Mouse (Mus musculus): Measurements from ENCODE around the gene Olfr618. TPM values are rescaled to one million over a fixed set of nuclear protein-coding genes. Genes with fewer than 3 reads are reported as not detected.

Olfr618 gene
- polyA plus RNA-seq, 1 experiment from 2014 or later, result not detected

GRCm38 (mm10) chr7:103636795-103637194 is 46.9 kb downstream of the Olfr618 start:
- Histone ChIP-seq H3K27ac (ENCODE audit: low read depth, low read length) (no peak overlapping the region), H3K4me1 (ENCODE audit: control insufficient read depth, insufficient read depth, low read length) (no peaks in the 10 kb centered on the region), H3K4me2 (ENCODE audit: low read length) (no peak overlapping the region), H3K9me3 (replicated peaks; ENCODE audit: control insufficient read depth, low read length) (no peaks in the 10 kb centered on the region), H3K36me3 (ENCODE audit: control insufficient read depth, insufficient read depth, low read length) (no peaks in the 10 kb centered on the region), H3K4me3 (ENCODE audit: low read depth, low read length) (no peak overlapping the region), H3K9ac (ENCODE audit: low read length) (no peak overlapping the region), H3K27me3 (replicated peaks; ENCODE audit: control insufficient read depth, insufficient read depth, low read length) (no peaks in the 10 kb centered on the region)
- no peak for DNase-seq (ENCODE audit: low spot score)
- ATAC-seq, result no peak

DNA sequence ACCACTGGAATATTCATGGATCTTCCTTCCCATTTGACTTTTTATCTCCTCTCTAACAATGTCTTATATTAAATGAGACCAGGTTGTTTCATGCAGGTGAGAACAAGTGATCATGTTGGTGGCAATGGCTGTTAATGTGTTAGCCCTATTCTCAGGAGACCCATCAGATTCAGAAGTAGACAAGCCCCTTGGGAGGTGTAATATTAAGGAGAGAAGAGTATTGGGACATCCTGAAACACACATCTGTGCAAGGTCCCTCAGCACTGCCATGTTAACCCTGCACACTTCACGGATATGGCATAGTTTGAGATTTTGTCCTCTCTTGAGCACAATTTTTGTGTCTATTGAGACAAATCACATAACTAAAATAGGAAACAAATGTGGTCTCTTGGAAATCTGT is 52.7 kb downstream of the Olfr618 start, which contains the start of gene Olfr622:
TSS of gene Olfr622 (minus strand) at position 101 of the 400 bp plus-strand sequence.
- no peaks in the 10 kb centered on the region for H3K4me1 ChIP-seq (ENCODE audit: control insufficient read depth, insufficient read depth, low read length)
- no peaks in the 10 kb centered on the region for H3K27me3 ChIP-seq (replicated peaks; ENCODE audit: control insufficient read depth, insufficient read depth, low read length)
- no peak within 1 kb of the TSS for H3K9ac ChIP-seq (ENCODE audit: low read length)
- ATAC-seq (no peak), DNase-seq (ENCODE audit: low spot score) (no peak)
- H3K36me3 ChIP-seq (ENCODE audit: control insufficient read depth, insufficient read depth, low read length), result no peaks in the 10 kb centered on the region
- 68% methylated on average over 1 of the region's 1 CpGs for WGBS
- H3K4me3 ChIP-seq (ENCODE audit: low read depth, low read length), result no peak within 1 kb of the TSS
- no peak within 1 kb of the TSS for H3K4me2 ChIP-seq (ENCODE audit: low read length)
- H3K27ac ChIP-seq (ENCODE audit: low read depth, low read length), result no peak within 1 kb of the TSS
- no peaks in the 10 kb centered on the region for H3K9me3 ChIP-seq (replicated peaks; ENCODE audit: control insufficient read depth, low read length)

GRCm38 (mm10) chr7:103644070-103644469 is 54.2 kb downstream of the Olfr618 start:
- Histone ChIP-seq H3K9me3 (replicated peaks; ENCODE audit: control insufficient read depth, low read length) (no peaks in the 10 kb centered on the region), H3K27me3 (replicated peaks; ENCODE audit: control insufficient read depth, insufficient read depth, low read length) (no peaks in the 10 kb centered on the region), H3K4me2 (ENCODE audit: low read length) (no peak overlapping the region), H3K27ac (ENCODE audit: low read depth, low read length) (no peak overlapping the region), H3K4me1 (ENCODE audit: control insufficient read depth, insufficient read depth, low read length) (no peaks in the 10 kb centered on the region), H3K9ac (ENCODE audit: low read length) (no peak overlapping the region), H3K36me3 (ENCODE audit: control insufficient read depth, insufficient read depth, low read length) (no peaks in the 10 kb centered on the region), H3K4me3 (ENCODE audit: low read depth, low read length) (no peak overlapping the region)
- no peak for DNase-seq (ENCODE audit: low spot score)
- WGBS, result 87% methylated on average over 4 of the region's 4 CpGs
- no peak for ATAC-seq

Small RNAs within 50 kb of the gene (microRNA-seq; reads per million reads assigned to microRNA genes)
- not detected for gene Gm26506

Other genes starting within 250 kb of the Olfr618 start
- gene Olfr600, start 240.4 kb upstream of the Olfr618 start, polyA plus RNA-seq (2014; fragmentation: Nextera tagmentation; extraction: Ambion mirVana), result not detected in 2 replicates
- gene Olfr601, start 227.4 kb upstream of the Olfr618 start, polyA plus RNA-seq (2014; fragmentation: Nextera tagmentation; extraction: Ambion mirVana), result not detected in 2 replicates
- gene Olfr603, start 203.9 kb upstream of the Olfr618 start, polyA plus RNA-seq (2014; fragmentation: Nextera tagmentation; extraction: Ambion mirVana), result not detected in 2 replicates
- gene Usp17lc, start 175.0 kb upstream of the Olfr618 start, polyA plus RNA-seq (2014; fragmentation: Nextera tagmentation; extraction: Ambion mirVana), result not detected in 2 replicates
- gene Olfr605, start 144.7 kb upstream of the Olfr618 start, polyA plus RNA-seq (2014; fragmentation: Nextera tagmentation; extraction: Ambion mirVana), result not detected in 2 replicates
- gene Olfr606, start 141.1 kb upstream of the Olfr618 start, polyA plus RNA-seq (2014; fragmentation: Nextera tagmentation; extraction: Ambion mirVana), result not detected in 2 replicates
- gene Olfr607, start 126.0 kb upstream of the Olfr618 start, polyA plus RNA-seq (2014; fragmentation: Nextera tagmentation; extraction: Ambion mirVana), result not detected in 2 replicates
- gene Olfr608, start 120.2 kb upstream of the Olfr618 start, polyA plus RNA-seq (2014; fragmentation: Nextera tagmentation; extraction: Ambion mirVana), result not detected in 2 replicates
- not detected in 2 replicates for gene Olfr609, start 92.0 kb upstream of the Olfr618 start, polyA plus RNA-seq (2014; fragmentation: Nextera tagmentation; extraction: Ambion mirVana)
- not detected in 2 replicates for gene Olfr610, start 78.0 kb upstream of the Olfr618 start, polyA plus RNA-seq (2014; fragmentation: Nextera tagmentation; extraction: Ambion mirVana)
- not detected in 2 replicates for gene Olfr611, start 69.3 kb upstream of the Olfr618 start, polyA plus RNA-seq (2014; fragmentation: Nextera tagmentation; extraction: Ambion mirVana)
- gene Olfr612, start 47.4 kb upstream of the Olfr618 start, polyA plus RNA-seq (2014; fragmentation: Nextera tagmentation; extraction: Ambion mirVana), result not detected in 2 replicates
- not detected in 2 replicates for gene Olfr613, start 42.0 kb upstream of the Olfr618 start, polyA plus RNA-seq (2014; fragmentation: Nextera tagmentation; extraction: Ambion mirVana)
- gene Olfr615, start 34.0 kb upstream of the Olfr618 start, polyA plus RNA-seq (2014; fragmentation: Nextera tagmentation; extraction: Ambion mirVana), result not detected in 2 replicates
- gene Olfr616, start 21.0 kb upstream of the Olfr618 start, polyA plus RNA-seq (2014; fragmentation: Nextera tagmentation; extraction: Ambion mirVana), result not detected in 2 replicates
- not detected in 2 replicates for gene Olfr617, start 17.0 kb upstream of the Olfr618 start, polyA plus RNA-seq (2014; fragmentation: Nextera tagmentation; extraction: Ambion mirVana)
- gene Olfr619, start 10.5 kb downstream of the Olfr618 start, polyA plus RNA-seq (2014; fragmentation: Nextera tagmentation; extraction: Ambion mirVana), result not detected in 2 replicates
- gene Olfr620, start 22.4 kb downstream of the Olfr618 start, polyA plus RNA-seq (2014; fragmentation: Nextera tagmentation; extraction: Ambion mirVana), result not detected in 2 replicates
- gene Olfr622, start 52.6 kb downstream of the Olfr618 start, polyA plus RNA-seq (2014; fragmentation: Nextera tagmentation; extraction: Ambion mirVana), result not detected in 2 replicates
- not detected in 2 replicates for gene Olfr623, start 73.6 kb downstream of the Olfr618 start, polyA plus RNA-seq (2014; fragmentation: Nextera tagmentation; extraction: Ambion mirVana)
- not detected in 2 replicates for gene Olfr624, start 81.1 kb downstream of the Olfr618 start, polyA plus RNA-seq (2014; fragmentation: Nextera tagmentation; extraction: Ambion mirVana)
- not detected in 2 replicates for gene Olfr625-ps1, start 92.6 kb downstream of the Olfr618 start, polyA plus RNA-seq (2014; fragmentation: Nextera tagmentation; extraction: Ambion mirVana)
- not detected in 2 replicates for gene Olfr243, start 124.6 kb downstream of the Olfr618 start, polyA plus RNA-seq (2014; fragmentation: Nextera tagmentation; extraction: Ambion mirVana)
- not detected in 2 replicates for gene Olfr628, start 140.3 kb downstream of the Olfr618 start, polyA plus RNA-seq (2014; fragmentation: Nextera tagmentation; extraction: Ambion mirVana)
- gene Olfr629, start 154.8 kb downstream of the Olfr618 start, polyA plus RNA-seq (2014; fragmentation: Nextera tagmentation; extraction: Ambion mirVana), result not detected in 2 replicates
- not detected in 2 replicates for gene Olfr630, start 167.2 kb downstream of the Olfr618 start, polyA plus RNA-seq (2014; fragmentation: Nextera tagmentation; extraction: Ambion mirVana)
- gene Olfr69, start 181.5 kb downstream of the Olfr618 start, polyA plus RNA-seq (2014; fragmentation: Nextera tagmentation; extraction: Ambion mirVana), result not detected in 2 replicates
- not detected in 2 replicates for gene Olfr68, start 189.6 kb downstream of the Olfr618 start, polyA plus RNA-seq (2014; fragmentation: Nextera tagmentation; extraction: Ambion mirVana)
- not detected in 2 replicates for gene Olfr67, start 201.7 kb downstream of the Olfr618 start, polyA plus RNA-seq (2014; fragmentation: Nextera tagmentation; extraction: Ambion mirVana)
- gene Hbb-bt, start 223.9 kb downstream of the Olfr618 start, polyA plus RNA-seq (2014; fragmentation: Nextera tagmentation; extraction: Ambion mirVana), result 1,580 and 1,724 TPM in 2 replicates
- gene Hbb-bs, start 238.0 kb downstream of the Olfr618 start, polyA plus RNA-seq (2014; fragmentation: Nextera tagmentation; extraction: Ambion mirVana), result 3,810 and 4,891 TPM in 2 replicates

Measured in forebrain, embryonic 14.5 days (tissue).